Mouse (Mus musculus) megakaryocyte, embryonic 14.5 days (primary cell): ENCODE data around the gene Cd68.

Experiments used
- FLI1 ChIP-seq: IDR thresholded peaks from 2 replicates; pipeline ENCODE4 v1.6.1; 2012; ENCODE audit warnings: low read length, inconsistent platforms, mixed read lengths
- GATA1 ChIP-seq: IDR thresholded peaks from 3 replicates; pipeline ENCODE4 v1.6.1; 2012; ENCODE audit warnings: mixed read lengths, low read length, inconsistent platforms, borderline replicate concordance

GRCm38 (mm10) chr11:69698574-69698973 lies 32.6 kb upstream of the Cd68 start:
- TF ChIP-seq GATA1 (no peak), FLI1 (no peak)
